Mouse (Mus musculus): ENCODE measurements around the gene Hs3st1.

GRCm38 (mm10) chr5:39644827-39645380, 110.4 kb downstream of the Hs3st1 start:
- TF ChIP-seq POLR2AphosphoS5 (IDR thresholded peaks at IDR 0.05; ENCODE audit: insufficient replicate concordance, low read depth, low read length) = no peak
- no peak for TF ChIP-seq CTCF (IDR thresholded peaks at IDR 0.05; ENCODE audit: low read depth, low read length)
